Mouse (Mus musculus): ENCODE data around the gene Tlk1.
A peak's percentile ranks its signal among the peaks of the same experiment; 100 is the strongest.
"Not testable (repeated sequence)": the region's sequence is repeated elsewhere in the genome, so short reads cannot be mapped to it uniquely, and the experiment has no call there.

Tlk1 gene

DNA sequence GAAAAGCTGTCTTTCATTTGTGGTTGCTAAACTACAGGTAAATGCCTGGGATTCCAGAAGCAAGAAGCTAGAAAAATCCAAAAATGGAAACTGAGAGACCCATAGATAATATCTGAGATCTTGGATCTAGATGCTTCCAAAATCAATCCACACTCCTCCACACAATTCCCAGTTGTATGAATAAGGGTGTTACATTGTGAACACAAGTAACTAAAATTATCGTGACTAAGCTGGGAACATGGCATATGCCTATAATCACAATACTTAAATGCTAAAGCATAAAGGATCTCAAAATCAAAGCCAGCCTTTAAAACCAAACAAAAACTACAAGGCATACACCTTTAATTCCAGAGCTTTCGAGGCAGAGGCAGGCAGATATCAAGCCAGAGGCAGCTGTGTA is 9.5 kb downstream of the Tlk1 start:
- TF ChIP-seq NANOG (IDR thresholded peaks at IDR 0.05; ENCODE audit: borderline replicate concordance, low read length) (no peak), POU5F1 (IDR thresholded peaks at IDR 0.05; ENCODE audit: borderline replicate concordance, low read length) (no peak), CTCF (conservative IDR thresholded peaks at IDR 0.05; ENCODE audit: low read length) (no peak)
- no peaks in the 10 kb centered on the region for H3K27me3 ChIP-seq (ENCODE audit: insufficient read depth, low read length)
- H3K4me3 ChIP-seq (replicated peaks; ENCODE audit: low read length): no peak overlapping the region
- no peaks in the 10 kb centered on the region; the same call in 1 of the 2 replicates for H3K36me3 ChIP-seq (ENCODE audit: insufficient read depth, low read length)
- peaks cover 83% of the 10 kb centered on the region for H3K4me1 ChIP-seq (replicated peaks; ENCODE audit: low read depth, low read length)
- H3K9me3 ChIP-seq (ENCODE audit: low read length): no peaks in the 10 kb centered on the region

DNA sequence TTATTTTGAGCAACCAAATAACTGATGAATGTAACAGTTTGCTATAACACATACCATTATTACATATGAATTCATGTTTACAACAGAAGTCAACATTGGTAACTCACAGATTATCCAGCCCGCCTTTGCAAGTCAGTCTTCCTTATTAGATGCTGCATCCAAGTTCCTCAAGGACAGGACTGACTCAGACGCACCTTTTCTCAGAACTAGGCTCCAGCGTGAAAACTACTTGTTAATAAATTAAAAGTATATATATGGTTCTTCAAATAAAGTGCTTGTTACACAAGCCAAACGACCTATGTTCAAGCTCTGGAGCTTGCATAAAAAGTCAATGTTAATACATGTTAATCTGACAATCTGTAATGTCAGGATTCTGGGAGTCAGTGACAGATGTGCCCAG is 11.9 kb downstream of the Tlk1 start:
- TF ChIP-seq CTCF (conservative IDR thresholded peaks at IDR 0.05; ENCODE audit: low read length) (no peak), POU5F1 (IDR thresholded peaks at IDR 0.05; ENCODE audit: borderline replicate concordance, low read length) (no peak), NANOG (IDR thresholded peaks at IDR 0.05; ENCODE audit: borderline replicate concordance, low read length) (no peak)
- Histone ChIP-seq H3K9me3 (ENCODE audit: low read length) (no peaks in the 10 kb centered on the region), H3K4me3 (replicated peaks; ENCODE audit: low read length) (no peak overlapping the region), H3K36me3 (ENCODE audit: insufficient read depth, low read length) (no peaks in the 10 kb centered on the region; the same call in 1 of the 2 replicates), H3K27me3 (ENCODE audit: insufficient read depth, low read length) (no peaks in the 10 kb centered on the region), H3K4me1 (replicated peaks; ENCODE audit: low read depth, low read length) (peaks cover 93% of the 10 kb centered on the region)

DNA sequence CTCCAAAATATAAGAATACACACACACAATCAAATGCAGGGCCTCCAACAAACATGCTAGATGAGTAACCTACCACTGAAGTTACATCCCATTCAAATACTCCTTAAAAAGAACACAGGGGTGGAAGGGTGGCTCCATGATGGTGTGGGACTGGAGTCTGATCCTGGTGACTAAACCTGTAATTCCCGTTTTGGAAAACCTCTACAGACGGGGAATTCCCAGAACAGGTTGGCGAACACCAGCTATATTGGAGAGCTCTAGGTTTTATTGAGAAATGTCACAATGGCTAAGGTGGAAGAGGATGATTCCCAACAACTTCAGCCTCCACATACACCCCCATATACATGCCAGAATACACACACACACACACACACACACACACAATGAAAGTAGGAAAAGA is 14.1 kb downstream of the Tlk1 start:
- no peaks in the 10 kb centered on the region for H3K27me3 ChIP-seq (ENCODE audit: insufficient read depth, low read length)
- H3K4me1 ChIP-seq (replicated peaks; ENCODE audit: low read depth, low read length): peaks cover 91% of the 10 kb centered on the region
- H3K36me3 ChIP-seq (ENCODE audit: insufficient read depth, low read length): no peaks in the 10 kb centered on the region; the same call in 1 of the 2 replicates
- H3K4me3 ChIP-seq (replicated peaks; ENCODE audit: low read length): no peak overlapping the region
- no peaks in the 10 kb centered on the region for H3K9me3 ChIP-seq (ENCODE audit: low read length)
- no peak for TF ChIP-seq POU5F1 (IDR thresholded peaks at IDR 0.05; ENCODE audit: borderline replicate concordance, low read length)
- no peak for TF ChIP-seq NANOG (IDR thresholded peaks at IDR 0.05; ENCODE audit: borderline replicate concordance, low read length)
- no peak for TF ChIP-seq CTCF (conservative IDR thresholded peaks at IDR 0.05; ENCODE audit: low read length)

DNA sequence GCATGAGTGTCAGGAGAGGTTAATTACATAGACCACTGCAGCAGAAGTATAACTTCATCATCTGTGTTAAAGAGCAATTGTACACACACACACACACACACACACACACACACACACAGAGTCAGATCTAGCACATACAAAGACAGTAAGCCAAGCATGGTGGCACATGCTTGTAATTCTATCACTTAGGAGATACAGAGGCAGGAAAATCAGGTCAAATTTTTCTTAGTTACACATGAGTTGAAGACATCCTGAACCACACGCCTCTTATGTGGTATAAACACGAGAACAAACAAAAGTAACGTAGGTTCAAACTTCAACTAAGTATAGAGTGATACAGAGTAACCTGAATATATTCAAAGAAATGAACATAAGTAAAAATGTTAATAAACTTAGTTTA is 15.6 kb downstream of the Tlk1 start:
- H3K4me1 ChIP-seq (replicated peaks; ENCODE audit: low read depth, low read length): peaks cover 89% of the 10 kb centered on the region
- TF ChIP-seq POU5F1 (IDR thresholded peaks at IDR 0.05; ENCODE audit: borderline replicate concordance, low read length) (no peak), CTCF (conservative IDR thresholded peaks at IDR 0.05; ENCODE audit: low read length) (no peak), NANOG (IDR thresholded peaks at IDR 0.05; ENCODE audit: borderline replicate concordance, low read length) (no peak)
- peaks cover 1% of the 10 kb centered on the region for H3K36me3 ChIP-seq (ENCODE audit: insufficient read depth, low read length)
- H3K4me3 ChIP-seq (replicated peaks; ENCODE audit: low read length): no peak overlapping the region
- no peaks in the 10 kb centered on the region for H3K9me3 ChIP-seq (ENCODE audit: low read length)
- H3K27me3 ChIP-seq (ENCODE audit: insufficient read depth, low read length): no peaks in the 10 kb centered on the region

DNA sequence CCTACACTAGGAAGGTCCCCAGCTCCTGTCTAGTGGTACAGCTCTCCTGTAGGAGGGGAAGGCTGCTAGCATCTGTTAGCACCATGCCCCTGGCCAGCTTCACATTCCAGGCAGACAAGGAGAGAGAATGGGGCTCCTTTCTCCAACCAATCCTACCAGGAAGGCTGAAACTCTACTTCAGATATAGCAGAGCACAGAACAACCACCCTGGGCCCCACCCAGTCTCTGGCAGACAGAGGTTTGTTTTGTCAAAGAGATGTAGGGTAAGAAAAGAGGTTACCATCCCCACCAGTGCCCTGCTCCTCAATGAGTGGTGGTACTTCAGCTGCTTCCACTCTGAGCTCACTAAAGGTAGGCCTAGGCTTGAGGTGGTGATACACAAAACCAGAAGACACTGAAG is 16.8 kb downstream of the Tlk1 start:
- H3K27me3 ChIP-seq (ENCODE audit: insufficient read depth, low read length): no peaks in the 10 kb centered on the region
- H3K9me3 ChIP-seq (ENCODE audit: low read length): no peaks in the 10 kb centered on the region
- peaks cover 6% of the 10 kb centered on the region for H3K36me3 ChIP-seq (ENCODE audit: insufficient read depth, low read length)
- TF ChIP-seq CTCF (conservative IDR thresholded peaks at IDR 0.05; ENCODE audit: low read length) (no peak), NANOG (IDR thresholded peaks at IDR 0.05; ENCODE audit: borderline replicate concordance, low read length) (no peak), POU5F1 (IDR thresholded peaks at IDR 0.05; ENCODE audit: borderline replicate concordance, low read length) (no peak)
- peaks cover 84% of the 10 kb centered on the region for H3K4me1 ChIP-seq (replicated peaks; ENCODE audit: low read depth, low read length)
- no peak overlapping the region for H3K4me3 ChIP-seq (replicated peaks; ENCODE audit: low read length)

DNA sequence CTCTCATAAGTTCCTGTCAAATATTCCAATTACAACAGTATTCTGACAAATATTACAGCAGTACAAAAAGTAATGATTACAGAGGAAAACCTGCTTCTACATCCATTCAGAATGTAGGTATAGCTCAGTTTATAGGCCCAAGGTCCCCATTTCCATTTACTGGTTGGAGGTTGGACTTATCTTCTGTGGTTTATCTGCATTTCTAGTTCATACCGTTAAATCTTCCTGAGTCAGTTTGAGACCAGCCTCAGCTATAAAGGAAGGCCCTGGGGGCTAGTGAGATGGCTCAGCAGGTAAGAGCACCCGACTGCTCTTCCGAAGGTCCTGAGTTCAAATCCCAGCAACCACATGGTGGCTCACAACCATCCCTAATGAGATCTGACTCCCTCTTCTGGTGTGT is 17.9 kb downstream of the Tlk1 start:
- not testable (repeated sequence) for H3K36me3 ChIP-seq (ENCODE audit: insufficient read depth, low read length); H3K9me3 ChIP-seq (ENCODE audit: low read length); H3K27me3 ChIP-seq (ENCODE audit: insufficient read depth, low read length)
- Histone ChIP-seq H3K4me1 (replicated peaks; ENCODE audit: low read depth, low read length) (peaks cover 83% of the 10 kb centered on the region), H3K4me3 (replicated peaks; ENCODE audit: low read length) (peak overlapping the region; percentile 7; the same call in 1 of the 2 replicates)

DNA sequence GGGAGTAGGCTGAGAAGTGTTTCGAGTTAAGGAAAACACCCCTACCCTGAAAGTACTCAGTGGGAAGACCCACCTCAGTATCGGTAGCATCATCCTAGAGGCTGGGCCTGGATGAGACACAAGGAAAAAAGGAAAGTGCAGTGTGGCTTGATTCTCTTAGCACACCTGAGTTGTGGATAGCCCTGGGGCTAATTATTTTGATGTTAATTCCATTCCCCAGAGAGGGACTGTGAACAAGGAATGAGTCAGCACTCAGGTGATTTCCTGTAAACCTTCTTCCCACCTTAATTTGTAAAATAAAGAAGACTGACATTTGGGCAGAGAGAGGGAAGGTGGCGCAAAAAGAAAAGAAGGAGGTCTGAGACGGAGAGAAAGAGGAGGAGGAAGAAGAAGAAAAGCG is 19.5 kb downstream of the Tlk1 start:
- TF ChIP-seq POU5F1 (IDR thresholded peaks at IDR 0.05; ENCODE audit: borderline replicate concordance, low read length) (no peak), CTCF (conservative IDR thresholded peaks at IDR 0.05; ENCODE audit: low read length) (no peak), NANOG (IDR thresholded peaks at IDR 0.05; ENCODE audit: borderline replicate concordance, low read length) (peak; percentile 54; the same call in 1 of the 2 replicates)
- Histone ChIP-seq H3K36me3 (ENCODE audit: insufficient read depth, low read length) (peaks cover 22% of the 10 kb centered on the region), H3K27me3 (ENCODE audit: insufficient read depth, low read length) (no peaks in the 10 kb centered on the region), H3K4me3 (replicated peaks; ENCODE audit: low read length) (peak overlapping the region; percentile 65), H3K9me3 (ENCODE audit: low read length) (no peaks in the 10 kb centered on the region), H3K4me1 (replicated peaks; ENCODE audit: low read depth, low read length) (peaks cover 85% of the 10 kb centered on the region)

DNA sequence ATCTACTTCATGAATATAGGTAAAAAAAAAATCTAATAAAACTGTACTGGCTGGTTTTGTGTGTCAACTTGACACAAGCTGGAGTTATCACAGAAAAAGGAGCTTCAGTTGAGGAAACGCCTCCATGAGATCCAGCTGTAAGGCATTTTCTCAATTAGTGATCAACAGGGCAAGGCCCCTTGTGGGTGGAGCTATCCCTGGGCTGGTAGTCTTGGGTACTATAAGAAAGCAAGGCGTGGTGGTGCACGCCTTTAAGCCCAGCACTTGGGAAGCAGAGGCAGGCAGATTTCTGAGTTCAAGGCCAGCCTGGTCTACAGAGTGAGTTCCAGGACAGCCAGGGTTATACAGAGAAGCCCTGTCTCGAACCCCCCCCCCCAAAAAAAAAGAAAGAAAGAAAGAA is 21.8 kb downstream of the Tlk1 start:
- not testable (repeated sequence) for H3K27me3 ChIP-seq (ENCODE audit: insufficient read depth, low read length); H3K9me3 ChIP-seq (ENCODE audit: low read length); H3K4me3 ChIP-seq (replicated peaks; ENCODE audit: low read length)
- peaks cover 88% of the 10 kb centered on the region for H3K4me1 ChIP-seq (replicated peaks; ENCODE audit: low read depth, low read length)
- peaks cover 23% of the 10 kb centered on the region for H3K36me3 ChIP-seq (ENCODE audit: insufficient read depth, low read length)

DNA sequence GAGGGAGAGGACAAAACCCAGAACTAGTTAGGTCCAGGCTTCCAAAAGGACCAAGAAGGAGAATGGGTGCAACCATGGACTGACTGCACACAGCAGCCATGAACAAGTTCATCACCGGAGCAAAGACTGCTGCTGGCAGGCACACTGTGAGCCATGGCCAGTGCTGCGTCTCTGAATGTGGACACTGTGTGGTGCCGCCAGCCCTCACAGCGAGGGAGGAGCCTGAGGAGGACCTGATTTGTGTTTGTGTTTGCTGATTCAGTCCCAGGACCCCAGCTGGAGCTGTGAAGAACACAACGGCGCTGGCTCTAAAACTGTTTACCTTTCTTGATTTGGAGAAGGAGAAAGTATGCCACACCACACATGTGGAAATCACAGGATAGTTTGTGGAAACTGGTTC is 22.9 kb downstream of the Tlk1 start:
- Histone ChIP-seq H3K27me3 (ENCODE audit: insufficient read depth, low read length) (no peaks in the 10 kb centered on the region), H3K9me3 (ENCODE audit: low read length) (no peaks in the 10 kb centered on the region), H3K4me1 (replicated peaks; ENCODE audit: low read depth, low read length) (peaks cover 90% of the 10 kb centered on the region), H3K4me3 (replicated peaks; ENCODE audit: low read length) (peak overlapping the region; percentile 21), H3K36me3 (ENCODE audit: insufficient read depth, low read length) (peaks cover 23% of the 10 kb centered on the region)
- TF ChIP-seq NANOG (IDR thresholded peaks at IDR 0.05; ENCODE audit: borderline replicate concordance, low read length): no peak
- TF ChIP-seq CTCF (conservative IDR thresholded peaks at IDR 0.05; ENCODE audit: low read length): no peak
- no peak for TF ChIP-seq POU5F1 (IDR thresholded peaks at IDR 0.05; ENCODE audit: borderline replicate concordance, low read length)

Data from E14TG2a.4 (cell line).